Mouse (Mus musculus) midbrain, embryonic 14.5 days (tissue): Measurements from ENCODE around the gene Spaca4. TPM values are rescaled to one million over a fixed set of nuclear protein-coding genes. Genes with fewer than 3 reads are reported as not detected.

Experiments
- ATAC-seq: fragments of 200-750 bp; cut with Nextera tagmentation; 2 replicates; pipeline ENCODE4 v1.8.0; 2017; ENCODE audit warnings: moderate number of reproducible peaks, moderate library complexity; ENCODE audit not compliant: low FRiP score, low TSS enrichment
- DNase-seq: peaks from one replicate; pipeline ENCODE4 v3.0.0-alpha.2; 2015
- H3K27ac ChIP-seq: fragments of 300-500 bp; sonication (generic); replicated peaks from 2 replicates; pipeline ENCODE4 v1.5.1; 2014; ENCODE audit warnings: mild to moderate bottlenecking, low read depth, low read length, moderate library complexity
- H3K27me3 ChIP-seq: fragments of 300-500 bp; sonication (generic); 2 replicates; pipeline ENCODE4 v1.6.1; 2014; ENCODE audit warnings: low read length, control low read depth, mixed read lengths; ENCODE audit not compliant: control insufficient read depth, insufficient read depth
- H3K36me3 ChIP-seq: fragments of 300-500 bp; sonication (generic); 2 replicates; pipeline ENCODE4 v1.6.1; 2014; ENCODE audit warnings: low read length, control low read depth; ENCODE audit not compliant: control insufficient read depth, insufficient read depth
- H3K4me1 ChIP-seq: fragments of 300-500 bp; sonication (generic); 2 replicates; pipeline ENCODE4 v1.6.1; 2014; ENCODE audit warnings: mild to moderate bottlenecking, antibody characterized with exemption, low read length, control low read depth; ENCODE audit not compliant: control insufficient read depth, insufficient read depth
- H3K4me2 ChIP-seq: fragments of 300-500 bp; sonication (generic); 2 replicates; pipeline ENCODE4 v1.6.1; 2014; ENCODE audit warnings: mild to moderate bottlenecking, low read length, moderate library complexity
- H3K4me3 ChIP-seq: fragments of 300-500 bp; sonication (generic); replicated peaks from 2 replicates; pipeline ENCODE4 v1.5.1; 2014; ENCODE audit warnings: low read depth, low read length
- H3K9ac ChIP-seq: fragments of 300-500 bp; sonication (generic); replicated peaks from 2 replicates; pipeline ENCODE4 v1.6.1; 2014; ENCODE audit warnings: mild to moderate bottlenecking, low read length, moderate library complexity
- H3K9me3 ChIP-seq: fragments of 300-500 bp; sonication (generic); 2 replicates; pipeline ENCODE4 v1.6.1; 2016; ENCODE audit warnings: low read length, control low read depth, mixed read lengths; ENCODE audit not compliant: control insufficient read depth
- WGBS: fragments of 180-500 bp; shearing (Covaris S2); extraction: QIAGEN DNeasy Blood & Tissue Kit; methylation state at CpG from one replicate; pipeline ENCODE4 v1.1.7; 2014; 5-methylcytosine and 5-hydroxymethylcytosine counted together
- polyA plus RNA-seq: library from polyadenylated mRNA; unstranded; fragments of >200 nt; fragmentation: Nextera tagmentation; extraction: Ambion mirVana; gene quantifications from 2 replicates; pipeline ENCODE4 v1.2.1, GENCODE M21; 2014

The Spaca4 gene
- polyA plus RNA-seq, 1 experiment from 2014 or later: not detected

- Histone ChIP-seq H3K27me3 (no peaks in the 10 kb centered on the region), H3K4me2 (no peak overlapping the region), H3K9me3 (no peaks in the 10 kb centered on the region), H3K9ac (no peak overlapping the region), H3K27ac (no peak overlapping the region), H3K4me3 (no peak overlapping the region), H3K4me1 (peaks cover 62% of the 10 kb centered on the region), H3K36me3 (peaks cover 39% of the 10 kb centered on the region)
- no peak for ATAC-seq
- 88% methylated on average over 20 of the region's 21 CpGs for WGBS
- DNase-seq: no peak
These were observed 13.4 kb downstream of the Spaca4 start for GRCm38 (mm10) chr7:45712022-45712757.

DNA sequence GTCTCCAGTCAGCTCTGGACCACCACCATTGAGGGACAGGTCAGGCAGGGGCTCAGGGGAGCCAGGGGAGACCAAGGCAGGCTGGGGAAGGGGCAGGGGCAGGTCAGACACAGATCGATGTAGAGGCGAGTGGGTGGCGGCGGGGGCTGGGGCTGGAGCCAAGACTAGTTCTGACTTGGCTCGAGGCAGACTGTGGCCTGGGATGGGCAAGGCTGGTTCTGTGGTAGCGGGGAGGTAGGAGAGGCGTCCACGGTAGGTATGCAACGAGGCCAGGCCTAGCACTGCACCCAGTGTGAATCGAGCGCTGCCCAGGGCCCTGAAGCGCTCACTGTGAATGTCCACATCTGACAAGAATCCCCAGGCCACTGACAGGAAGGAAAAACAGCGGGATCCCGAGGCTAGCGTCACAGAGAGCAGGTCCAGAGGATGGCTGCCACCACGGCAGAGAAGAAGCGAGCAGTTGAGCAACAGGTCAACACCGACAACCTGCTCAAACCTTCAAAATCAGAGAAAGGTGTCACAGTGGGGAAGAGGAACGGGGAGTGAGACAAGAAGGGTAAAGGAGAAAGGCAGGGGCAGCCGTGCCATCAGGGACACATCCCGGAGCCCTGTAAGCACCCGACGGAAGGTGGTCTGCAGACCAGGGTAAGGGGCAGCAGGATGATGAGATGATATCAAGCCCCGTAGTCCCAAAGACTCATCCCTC, 14.1 kb downstream of the Spaca4 start:
- ATAC-seq: no peak
- H3K4me3 ChIP-seq: no peak overlapping the region

GRCm38 (mm10) chr7:45710477-45711191, 15.0 kb downstream of the Spaca4 start:
- H3K36me3 ChIP-seq: peaks cover 39% of the 10 kb centered on the region
- H3K27ac ChIP-seq: peak overlapping the region; percentile 67
- H3K4me1 ChIP-seq: peaks cover 61% of the 10 kb centered on the region
- no peak overlapping the region for H3K9ac ChIP-seq
- no peak overlapping the region for H3K4me2 ChIP-seq
- no peaks in the 10 kb centered on the region for H3K27me3 ChIP-seq
- no peak for ATAC-seq
- DNase-seq: no peak
- 93% methylated on average over 20 of the region's 20 CpGs for WGBS
- H3K4me3 ChIP-seq: no peak overlapping the region
- no peaks in the 10 kb centered on the region for H3K9me3 ChIP-seq

More for the DNA sequence above, 14.1 kb downstream of the Spaca4 start:
- Histone ChIP-seq H3K27me3 (no peaks in the 10 kb centered on the region), H3K4me1 (peaks cover 61% of the 10 kb centered on the region), H3K36me3 (peaks cover 39% of the 10 kb centered on the region), H3K4me2 (no peak overlapping the region), H3K9me3 (no peaks in the 10 kb centered on the region), H3K9ac (no peak overlapping the region), H3K27ac (no peak overlapping the region)
- WGBS: 93% methylated on average over 24 of the region's 24 CpGs
- DNase-seq: no peak

- H3K27me3 ChIP-seq: no peaks in the 10 kb centered on the region
- H3K27ac ChIP-seq: peak overlapping the region; percentile 67
- H3K36me3 ChIP-seq: peaks cover 39% of the 10 kb centered on the region
- DNase-seq (no peak), ATAC-seq (no peak)
- 61% methylated on average over 14 of the region's 14 CpGs for WGBS
- H3K4me1 ChIP-seq: peaks cover 63% of the 10 kb centered on the region
- no peaks in the 10 kb centered on the region for H3K9me3 ChIP-seq
- H3K4me2 ChIP-seq: peak overlapping the region; percentile 96
- H3K9ac ChIP-seq: no peak overlapping the region; the same call in 1 of the 2 replicates
- no peak overlapping the region for H3K4me3 ChIP-seq
These were observed 15.8 kb downstream of the Spaca4 start for GRCm38 (mm10) chr7:45709677-45710355.

DNA sequence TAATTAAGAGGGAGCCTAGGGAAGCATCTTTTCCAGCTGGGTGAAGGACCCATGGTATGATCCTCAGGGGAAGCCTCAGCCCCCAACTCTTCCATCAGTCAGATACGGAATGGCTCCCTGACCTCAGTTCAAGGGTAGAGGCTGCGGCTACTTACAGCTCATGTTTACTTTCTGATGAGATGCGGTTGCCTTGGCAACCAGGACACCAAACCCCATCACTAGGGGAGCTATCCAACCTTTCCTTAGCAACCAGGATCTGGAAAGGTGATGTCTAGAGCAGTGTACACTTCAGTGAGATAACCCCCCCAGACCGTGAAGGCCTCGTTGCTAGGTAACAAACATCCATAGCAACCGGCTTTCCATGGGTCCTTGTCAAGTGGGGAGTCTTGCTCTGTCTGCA, 16.6 kb downstream of the Spaca4 start:
- H3K9ac ChIP-seq: no peak overlapping the region
- no peak for ATAC-seq
- peaks cover 58% of the 10 kb centered on the region for H3K4me1 ChIP-seq

GRCm38 (mm10) chr7:45708221-45708761, 17.3 kb downstream of the Spaca4 start:
- Histone ChIP-seq H3K27me3 (no peaks in the 10 kb centered on the region), H3K9me3 (no peaks in the 10 kb centered on the region), H3K4me1 (peaks cover 65% of the 10 kb centered on the region), H3K4me2 (peak overlapping the region; percentile 96), H3K27ac (peak overlapping the region; percentile 67), H3K9ac (0 out of 2 replicates have a peak overlapping the region, but pooled peaks have one; percentile 6), H3K4me3 (no peak overlapping the region), H3K36me3 (peaks cover 36% of the 10 kb centered on the region)
- WGBS: 56% methylated on average over 13 of the region's 13 CpGs
- DNase-seq: no peak
- no peak for ATAC-seq

More for the DNA sequence above, 16.6 kb downstream of the Spaca4 start:
- peak; percentile 84 for DNase-seq
- peak overlapping the region; percentile 67 for H3K27ac ChIP-seq
- peak overlapping the region; percentile 96 for H3K4me2 ChIP-seq
- WGBS: 20% methylated on average over 6 of the region's 6 CpGs
- H3K27me3 ChIP-seq: no peaks in the 10 kb centered on the region
- peaks cover 39% of the 10 kb centered on the region for H3K36me3 ChIP-seq
- H3K4me3 ChIP-seq: no peak overlapping the region
- H3K9me3 ChIP-seq: no peaks in the 10 kb centered on the region

DNA sequence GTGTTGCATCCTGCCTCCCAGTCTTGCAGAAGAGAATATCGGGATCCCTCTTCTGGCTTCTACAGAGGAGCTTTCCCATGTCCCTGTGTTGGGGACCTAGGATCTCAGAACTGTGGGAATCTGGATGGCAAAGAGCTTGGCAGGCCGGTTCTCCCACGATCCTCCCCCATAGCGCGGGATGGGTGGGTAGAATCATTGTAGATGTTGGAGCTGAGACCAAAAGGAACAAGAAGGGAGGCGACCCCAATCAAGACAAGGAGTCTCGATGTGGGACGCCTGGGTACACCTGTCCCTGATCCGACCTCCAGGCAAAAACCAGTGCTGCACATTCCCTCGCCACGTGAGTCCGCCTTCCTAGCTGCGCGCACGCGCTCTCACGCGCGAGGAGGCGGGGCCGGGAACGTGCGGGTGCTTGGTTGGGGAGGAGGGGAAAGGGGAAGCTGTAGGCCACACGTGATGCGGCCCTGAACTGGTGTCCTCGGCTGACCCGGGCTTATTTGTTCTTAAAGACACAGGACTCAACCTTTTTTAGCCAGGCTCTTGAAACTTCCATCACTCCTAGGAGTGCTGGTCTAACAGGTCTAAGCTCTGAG, 18.1 kb downstream of the Spaca4 start:
- peak overlapping the region; percentile 51 for H3K4me3 ChIP-seq
- ATAC-seq (no peak), DNase-seq (peak; percentile 91)
- peaks cover 28% of the 10 kb centered on the region for H3K36me3 ChIP-seq
- H3K4me1 ChIP-seq: peaks cover 73% of the 10 kb centered on the region
- H3K9ac ChIP-seq: no peak overlapping the region
- H3K4me2 ChIP-seq: peak overlapping the region; percentile 96
- peak overlapping the region; percentile 1; the same call in 1 of the 2 replicates for H3K27ac ChIP-seq
- H3K9me3 ChIP-seq: no peaks in the 10 kb centered on the region
- no peaks in the 10 kb centered on the region for H3K27me3 ChIP-seq
- WGBS: under 1% methylated on average over 27 of the region's 27 CpGs
